Mouse (Mus musculus) spleen, adult 2 months (tissue): ENCODE measurements around the gene Crim1.

Source experiments
- CTCF ChIP-seq: fragments of 200-500 bp; IDR thresholded peaks from 2 replicates; pipeline ENCODE4 v1.5.1; 2011; ENCODE audit warnings: mild to moderate bottlenecking, inconsistent platforms; ENCODE audit not compliant: insufficient read depth, insufficient read length, insufficient replicate concordance; ENCODE audit errors: extremely low read depth
- POLR2A ChIP-seq: fragments of 200-500 bp; IDR thresholded peaks from 2 replicates; pipeline ENCODE4 v1.6.1; 2011; ENCODE audit warnings: low read depth, low read length, inconsistent platforms

DNA sequence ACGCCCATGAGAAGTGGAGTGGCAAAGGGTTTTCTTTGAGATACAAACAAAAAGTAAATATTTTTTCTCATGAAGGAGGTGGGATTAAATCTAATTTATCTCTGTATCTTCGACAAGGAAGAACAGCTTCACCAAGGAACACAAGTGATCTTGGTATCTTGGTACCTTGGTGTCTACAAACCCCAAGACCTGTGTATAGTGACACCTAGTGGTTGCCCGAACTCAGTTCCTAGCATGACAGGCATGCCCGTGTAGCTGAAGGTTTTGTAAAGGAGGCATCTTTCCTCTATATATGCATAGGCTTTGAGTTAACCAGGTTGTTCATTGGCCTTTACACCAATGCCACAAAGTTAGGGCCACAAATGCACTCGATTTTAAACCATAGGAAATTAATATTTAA, 36.8 kb upstream of the Crim1 start:
- TF ChIP-seq CTCF (peak; percentile 44; the same call in 1 of the 2 replicates), POLR2A (no peak)
